Comparison of ENCODE assay signal across 10 mouse cellular contexts in the genomic region with DNA sequence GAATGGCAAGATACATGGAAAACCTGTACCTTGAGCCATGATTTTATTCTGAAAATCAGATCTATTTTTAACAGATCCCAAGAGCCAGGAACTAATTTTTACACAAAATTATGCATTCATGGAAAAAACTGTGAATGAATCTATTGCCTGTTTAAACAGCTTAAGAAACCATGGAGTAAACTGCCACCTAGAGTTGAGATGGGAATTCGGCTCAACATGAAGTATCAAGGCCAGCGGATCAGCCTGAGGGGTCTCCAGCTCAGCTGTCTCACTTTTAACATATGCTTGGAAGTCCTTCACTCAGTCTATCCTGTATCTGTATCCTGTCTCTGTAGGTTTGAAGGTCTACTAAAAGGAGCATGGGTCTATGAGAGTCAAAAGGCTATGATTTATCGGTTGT. TPM values are rescaled to one million over a fixed set of nuclear protein-coding genes. Genes with fewer than 3 reads are reported as not detected.
DNase-seq lines count a peak whose midpoint lies in the region; ATAC-seq and TF ChIP-seq lines count a peak whose summit lies in the region.
"Had no signal": no experiment of that assay in that cellular context is flagged by ENCODE, and none has a peak within 500 bp of the region (broad histone marks: within the 10 kb centered on the region; RNA-seq: fewer than 3 reads in every experiment).

No protein-coding gene starts in this region.

- H3K9me3 ChIP-seq in kidney, embryonic 16.5 days (ENCODE audit: low read length): no peaks in the 10 kb centered on the region
- no peaks in the 10 kb centered on the region for H3K9me3 ChIP-seq in hindbrain, postnatal 0 days (ENCODE audit: low read length)
- H3K9me3 ChIP-seq: heart, embryonic 15.5 days had no signal

- no peak for DNase-seq in kidney, postnatal 36 days
- peak; percentile 5 for DNase-seq in thymus, postnatal 0 days (ENCODE audit: low spot score)
- no peak for DNase-seq in thymus, postnatal 14 days
- peak; percentile 81 for DNase-seq in hindbrain, postnatal 0 days (ENCODE audit: low spot score)
- DNase-seq in spleen, adult 18-20 months: no peak
- DNase-seq in gastrocnemius, postnatal 4 days (ENCODE audit: low spot score in 2 of 2): no peak
- DNase-seq: cerebellum, adult 11 months had no signal

- 59% methylated on average over 3 of the region's 3 CpGs for WGBS in kidney, embryonic 16.5 days
- 44% methylated on average over 3 of the region's 3 CpGs for WGBS in hindbrain, postnatal 0 days

- no peak overlapping the region for H3K9ac ChIP-seq in kidney, embryonic 16.5 days (replicated peaks; ENCODE audit: low read length)
- H3K9ac ChIP-seq in hindbrain, postnatal 0 days (replicated peaks; ENCODE audit: low read length): no peak overlapping the region
- H3K9ac ChIP-seq: heart, embryonic 15.5 days had no signal

- no peaks in the 10 kb centered on the region for H3K36me3 ChIP-seq in kidney, embryonic 16.5 days (ENCODE audit: insufficient read depth, low read length)
- H3K36me3 ChIP-seq in hindbrain, postnatal 0 days (ENCODE audit: insufficient read depth, low read length): no peaks in the 10 kb centered on the region
- H3K36me3 ChIP-seq: heart, embryonic 15.5 days had no signal

- H3K4me1 ChIP-seq in kidney, embryonic 16.5 days (ENCODE audit: insufficient read depth, low read length): 0 out of 2 replicates have a peak, but pooled peaks cover under 1% of the 10 kb centered on the region
- no peaks in the 10 kb centered on the region for H3K4me1 ChIP-seq in hindbrain, postnatal 0 days (ENCODE audit: insufficient read depth, low read length)
- H3K4me1 ChIP-seq: heart, embryonic 15.5 days had no signal

- no peaks in the 10 kb centered on the region for H3K27me3 ChIP-seq in kidney, embryonic 16.5 days (ENCODE audit: insufficient read depth, low read length)
- no peaks in the 10 kb centered on the region for H3K27me3 ChIP-seq in hindbrain, postnatal 0 days (ENCODE audit: insufficient read depth, low read length)
- H3K27me3 ChIP-seq: heart, embryonic 15.5 days had no signal

- no peak overlapping the region for H3K4me3 ChIP-seq in kidney, embryonic 16.5 days (ENCODE audit: low read length)
- H3K4me3 ChIP-seq in hindbrain, postnatal 0 days (ENCODE audit: low read length): no peak overlapping the region
- H3K4me3 ChIP-seq: heart, embryonic 15.5 days had no signal

- no peak overlapping the region for H3K27ac ChIP-seq in kidney, embryonic 16.5 days (ENCODE audit: low read length)
- H3K27ac ChIP-seq in hindbrain, postnatal 0 days: no peak overlapping the region
- H3K27ac ChIP-seq: heart, embryonic 15.5 days had no signal

- peak; percentile 49; the same call in 1 of the 2 replicates for ATAC-seq in kidney, embryonic 16.5 days (ENCODE audit: low FRiP score, low TSS enrichment)
- ATAC-seq in hindbrain, postnatal 0 days: no peak

- no peak overlapping the region for H3K4me2 ChIP-seq in kidney, embryonic 16.5 days (replicated peaks; ENCODE audit: low read depth, low read length)
- no peak overlapping the region for H3K4me2 ChIP-seq in hindbrain, postnatal 0 days (ENCODE audit: low read depth, low read length)
- H3K4me2 ChIP-seq: heart, embryonic 15.5 days had no signal

- peak; percentile 71 for TF ChIP-seq CTCF in hindbrain, postnatal 0 days (IDR thresholded peaks at IDR 0.05; ENCODE audit: low read depth)

RNA-seq across cellular contexts. Expression of gene Snx13, which starts 30.9 kb away (rescaled TPM):
- 27.0 and 27.5 TPM in 2 replicates for polyA plus RNA-seq in kidney, embryonic 16.5 days (2015; fragmentation: Nextera tagmentation; extraction: Ambion mirVana)
- polyA plus RNA-seq in thymus, postnatal 0 days (2015; fragmentation: Nextera tagmentation; extraction: Ambion mirVana): 20.8 and 22.7 TPM in 2 replicates
- 17.6 and 18.0 TPM in 2 replicates for total RNA-seq in hindbrain, postnatal 0 days (2014; rRNA removed)
- 22.6 and 23.0 TPM in 2 replicates for polyA plus RNA-seq in hindbrain, postnatal 0 days (2015; fragmentation: Nextera tagmentation; extraction: Ambion mirVana)
- 10 to 100 TPM; 29.4 to 34.2 TPM for total RNA-seq in gastrocnemius, postnatal 4 days (2021)

RNA-seq across cellular contexts. Expression of gene Prps1l1, which starts 31.5 kb away (rescaled TPM):
- not detected in 2 replicates for polyA plus RNA-seq in kidney, embryonic 16.5 days (2015; fragmentation: Nextera tagmentation; extraction: Ambion mirVana)
- not detected in 2 replicates for polyA plus RNA-seq in thymus, postnatal 0 days (2015; fragmentation: Nextera tagmentation; extraction: Ambion mirVana)
- total RNA-seq in hindbrain, postnatal 0 days (2014; rRNA removed): not detected in 2 replicates
- not detected in 2 replicates for polyA plus RNA-seq in hindbrain, postnatal 0 days (2015; fragmentation: Nextera tagmentation; extraction: Ambion mirVana)
- not detected for total RNA-seq in gastrocnemius, postnatal 4 days (2021)
- total RNA-seq: left cerebral cortex, adult 8-10 months had no signal
- polyA plus RNA-seq: heart, embryonic 15.5 days had no signal

Comparison
In these comparisons a context has a peak if more than half of its experiments do, and no peak if none do; other contexts are left out.
1. DNase-seq: peak in thymus, postnatal 0 days (single experiment) and hindbrain, postnatal 0 days (single experiment); none in kidney, postnatal 36 days (0 of 2), thymus, postnatal 14 days (single experiment), spleen, adult 18-20 months (0 of 2) and gastrocnemius, postnatal 4 days (0 of 2).